Mouse (Mus musculus): ENCODE results near the gene Nfkb1. TPM values are rescaled to one million over a fixed set of nuclear protein-coding genes. Genes with fewer than 3 reads are reported as not detected.
A peak's percentile ranks its signal among the peaks of the same experiment; 100 is the strongest.

The Nfkb1 gene
- polyA plus RNA-seq, 1 experiment from 2014 or later = 12.7 TPM

GRCm38 (mm10) chr3:135650773-135651555, 40.4 kb downstream of the Nfkb1 start:
- H3K9me3 ChIP-seq (ENCODE audit: low read length) = no peaks in the 10 kb centered on the region
- no peak overlapping the region for H3K4me2 ChIP-seq (ENCODE audit: low read depth, low read length)
- DNase-seq (no peak), ATAC-seq (no peak)
- 83% methylated on average over 15 of the region's 15 CpGs for WGBS (ENCODE audit: insufficient replicate concordance)
- H3K36me3 ChIP-seq (replicated peaks; ENCODE audit: insufficient read depth, low read length) = peaks cover 43% of the 10 kb centered on the region
- no peak overlapping the region for H3K4me3 ChIP-seq (ENCODE audit: low read depth, low read length)
- H3K27me3 ChIP-seq (ENCODE audit: insufficient read depth, low read length) = no peaks in the 10 kb centered on the region
- TF ChIP-seq CTCF (IDR thresholded peaks at IDR 0.05; ENCODE audit: low read depth) (no peak), EP300 (IDR thresholded peaks at IDR 0.05; ENCODE audit: low read depth) (no peak)
- no peak overlapping the region for H3K9ac ChIP-seq (replicated peaks)
- H3K27ac ChIP-seq (ENCODE audit: low read depth) = no peak overlapping the region
- H3K4me1 ChIP-seq (ENCODE audit: insufficient read depth) = no peaks in the 10 kb centered on the region

- H3K27me3 ChIP-seq (ENCODE audit: insufficient read depth, low read length) = no peaks in the 10 kb centered on the region
- no peak overlapping the region for H3K27ac ChIP-seq (ENCODE audit: low read depth)
- no peak overlapping the region for H3K4me2 ChIP-seq (ENCODE audit: low read depth, low read length)
- no peaks in the 10 kb centered on the region for H3K4me1 ChIP-seq (ENCODE audit: insufficient read depth)
- no peak overlapping the region for H3K9ac ChIP-seq (replicated peaks)
- no peak for DNase-seq
- H3K36me3 ChIP-seq (replicated peaks; ENCODE audit: insufficient read depth, low read length) = peaks cover 44% of the 10 kb centered on the region
- no peak overlapping the region for H3K4me3 ChIP-seq (ENCODE audit: low read depth, low read length)
- ATAC-seq = no peak
- WGBS (ENCODE audit: insufficient replicate concordance) = 84% methylated on average over 10 of the region's 10 CpGs
- no peak for TF ChIP-seq CTCF (IDR thresholded peaks at IDR 0.05; ENCODE audit: low read depth)
- TF ChIP-seq EP300 (IDR thresholded peaks at IDR 0.05; ENCODE audit: low read depth) = no peak
- no peaks in the 10 kb centered on the region for H3K9me3 ChIP-seq (ENCODE audit: low read length)
Observed at GRCm38 (mm10) chr3:135649809-135650208, 41.5 kb downstream of the Nfkb1 start.

GRCm38 (mm10) chr3:135648501-135648900, 42.8 kb downstream of the Nfkb1 start:
- no peak for ATAC-seq
- 87% methylated on average over 8 of the region's 8 CpGs for WGBS (ENCODE audit: insufficient replicate concordance)

GRCm38 (mm10) chr3:135646622-135647021, 44.7 kb downstream of the Nfkb1 start:
- Histone ChIP-seq H3K9ac (replicated peaks) (no peak overlapping the region), H3K4me3 (ENCODE audit: low read depth, low read length) (no peak overlapping the region), H3K9me3 (ENCODE audit: low read length) (no peaks in the 10 kb centered on the region), H3K4me1 (ENCODE audit: insufficient read depth) (no peaks in the 10 kb centered on the region), H3K27ac (ENCODE audit: low read depth) (no peak overlapping the region), H3K4me2 (ENCODE audit: low read depth, low read length) (no peak overlapping the region), H3K27me3 (ENCODE audit: insufficient read depth, low read length) (no peaks in the 10 kb centered on the region), H3K36me3 (replicated peaks; ENCODE audit: insufficient read depth, low read length) (peaks cover 42% of the 10 kb centered on the region)
- TF ChIP-seq CTCF (IDR thresholded peaks at IDR 0.05; ENCODE audit: low read depth) = no peak
- TF ChIP-seq EP300 (IDR thresholded peaks at IDR 0.05; ENCODE audit: low read depth) = no peak
- 88% methylated on average over 1 of the region's 1 CpGs for WGBS (ENCODE audit: insufficient replicate concordance)
- DNase-seq = no peak
- no peak for ATAC-seq

More at GRCm38 (mm10) chr3:135648501-135648900, 42.8 kb downstream of the Nfkb1 start:
- H3K36me3 ChIP-seq (replicated peaks; ENCODE audit: insufficient read depth, low read length) = peaks cover 49% of the 10 kb centered on the region
- H3K4me3 ChIP-seq (ENCODE audit: low read depth, low read length) = no peak overlapping the region
- DNase-seq = no peak
- H3K27ac ChIP-seq (ENCODE audit: low read depth) = no peak overlapping the region
- no peak overlapping the region for H3K4me2 ChIP-seq (ENCODE audit: low read depth, low read length)
- H3K9me3 ChIP-seq (ENCODE audit: low read length) = no peaks in the 10 kb centered on the region
- no peaks in the 10 kb centered on the region for H3K27me3 ChIP-seq (ENCODE audit: insufficient read depth, low read length)
- no peak for TF ChIP-seq CTCF (IDR thresholded peaks at IDR 0.05; ENCODE audit: low read depth)
- TF ChIP-seq EP300 (IDR thresholded peaks at IDR 0.05; ENCODE audit: low read depth) = no peak
- no peak overlapping the region for H3K9ac ChIP-seq (replicated peaks)
- H3K4me1 ChIP-seq (ENCODE audit: insufficient read depth) = no peaks in the 10 kb centered on the region

- TF ChIP-seq EP300 (IDR thresholded peaks at IDR 0.05; ENCODE audit: low read depth) (no peak), CTCF (IDR thresholded peaks at IDR 0.05; ENCODE audit: low read depth) (no peak)
- Histone ChIP-seq H3K27me3 (ENCODE audit: insufficient read depth, low read length) (no peaks in the 10 kb centered on the region), H3K4me1 (ENCODE audit: insufficient read depth) (no peaks in the 10 kb centered on the region), H3K4me2 (ENCODE audit: low read depth, low read length) (no peak overlapping the region), H3K9me3 (ENCODE audit: low read length) (no peaks in the 10 kb centered on the region), H3K36me3 (replicated peaks; ENCODE audit: insufficient read depth, low read length) (peaks cover 40% of the 10 kb centered on the region), H3K4me3 (ENCODE audit: low read depth, low read length) (no peak overlapping the region), H3K9ac (replicated peaks) (no peak overlapping the region), H3K27ac (ENCODE audit: low read depth) (no peak overlapping the region)
- WGBS (ENCODE audit: insufficient replicate concordance) = 89% methylated on average over 3 of the region's 3 CpGs
- DNase-seq (no peak), ATAC-seq (no peak)
Observed at GRCm38 (mm10) chr3:135644971-135645370, 46.4 kb downstream of the Nfkb1 start.

GRCm38 (mm10) chr3:135641623-135641915, 49.8 kb downstream of the Nfkb1 start:
- Histone ChIP-seq H3K4me2 (ENCODE audit: low read depth, low read length) (no peak overlapping the region), H3K4me3 (ENCODE audit: low read depth, low read length) (no peak overlapping the region), H3K9ac (replicated peaks) (no peak overlapping the region), H3K4me1 (ENCODE audit: insufficient read depth) (peaks cover 3% of the 10 kb centered on the region; the same call in 1 of the 2 replicates), H3K9me3 (ENCODE audit: low read length) (no peaks in the 10 kb centered on the region), H3K36me3 (replicated peaks; ENCODE audit: insufficient read depth, low read length) (peaks cover 31% of the 10 kb centered on the region), H3K27ac (ENCODE audit: low read depth) (no peak overlapping the region), H3K27me3 (ENCODE audit: insufficient read depth, low read length) (no peaks in the 10 kb centered on the region)
- DNase-seq (no peak), ATAC-seq (peak; percentile 68)
- WGBS (ENCODE audit: insufficient replicate concordance) = 41% methylated on average over 4 of the region's 4 CpGs
- no peak for TF ChIP-seq CTCF (IDR thresholded peaks at IDR 0.05; ENCODE audit: low read depth)
- TF ChIP-seq EP300 (IDR thresholded peaks at IDR 0.05; ENCODE audit: low read depth) = no peak
